Mouse (Mus musculus): ENCODE data around the gene Unc5b.

The Unc5b gene

DNA sequence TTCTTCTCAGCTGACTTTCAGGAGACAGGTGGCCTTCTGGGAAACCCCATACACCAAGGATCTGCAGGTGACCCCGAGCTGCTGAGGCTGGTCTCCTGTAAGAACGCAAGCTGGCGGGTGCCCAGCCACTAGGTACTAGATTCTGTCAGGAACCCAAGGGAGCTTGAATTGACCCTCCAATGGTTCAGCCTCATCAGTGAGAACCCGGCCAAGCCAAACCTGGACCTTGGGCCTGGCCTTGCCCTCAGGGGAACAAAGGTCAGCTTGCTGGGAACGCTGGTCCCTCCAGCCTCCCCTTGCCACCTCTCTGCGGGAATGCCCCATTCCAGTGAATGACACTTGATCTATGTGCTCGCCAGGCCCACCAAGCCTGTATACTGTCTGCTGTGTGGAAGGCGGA, 97.9 kb downstream of the Unc5b start:
- CTCF ChIA-PET: interaction anchor here in 2 of 4 experiments (0.6 to 0.7 kb wide), 3 partner anchors 318 to 472 kb away, joined by 3 to 6 read pairs (median 4); no protein-coding TSS in a partner anchor
- POLR2A ChIA-PET: interaction anchor here (0.6 to 1.2 kb wide), 6 partner anchors 10 to 95 kb away, joined by 3 to 6 read pairs (median 3); partner anchors contain the start of gene Slc29a3 (in 1 of the 4)

DNA sequence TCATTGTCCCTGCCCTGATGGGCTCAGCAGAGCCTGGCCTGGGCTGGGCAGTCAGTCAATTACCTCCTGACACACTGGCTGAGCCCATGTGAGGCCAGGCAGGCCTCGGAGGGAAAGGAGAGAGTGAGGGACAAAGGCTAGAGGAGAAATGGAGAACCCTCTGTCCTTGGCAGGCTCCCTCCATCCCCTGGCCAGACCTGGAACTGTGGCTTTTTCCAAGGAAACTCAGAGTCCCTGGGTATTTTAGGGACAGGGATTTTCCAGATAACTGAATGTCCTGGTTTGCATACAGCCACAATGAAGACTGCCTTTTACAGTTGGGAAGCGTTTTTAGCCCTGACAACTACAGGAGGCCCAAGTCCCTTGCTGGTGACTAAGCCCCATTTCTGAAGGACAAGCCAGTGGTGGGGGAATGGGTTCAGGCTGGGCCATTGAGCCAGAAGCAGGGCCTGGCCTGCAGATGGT, 99.0 kb downstream of the Unc5b start:
- CTCF ChIA-PET: no interaction called here
- POLR2A ChIA-PET: interaction anchor here in 1 of 4 experiments (1.0 kb wide), 1 partner anchor 20 kb away, joined by 5 read pairs; the partner anchor contains the start of gene Slc29a3

DNA sequence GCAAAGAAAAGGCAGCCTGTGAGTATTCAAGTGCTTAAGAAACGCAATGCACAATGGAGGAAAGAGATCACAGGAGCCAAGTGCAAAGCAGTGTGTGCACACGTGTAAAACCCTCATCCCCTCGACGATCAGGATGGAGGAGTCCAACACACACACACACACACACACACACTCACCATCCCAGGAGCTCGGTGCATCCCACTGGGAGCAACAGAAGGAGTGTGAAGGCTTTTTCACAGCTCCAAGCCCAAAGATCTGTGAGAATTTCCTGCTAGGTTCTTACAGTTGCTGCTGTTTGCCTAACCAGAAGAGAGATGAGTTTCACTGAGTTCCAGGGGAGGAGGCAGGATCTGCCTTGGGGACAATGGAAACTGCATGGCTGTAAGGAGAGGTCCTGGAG, 99.6 kb downstream of the Unc5b start:
- POLR2A ChIA-PET: no interaction called here
- CTCF ChIA-PET: interaction anchor here in 1 of 4 experiments (0.6 kb wide), 1 partner anchor 60 kb away, joined by 3 read pairs; no protein-coding TSS in a partner anchor

DNA sequence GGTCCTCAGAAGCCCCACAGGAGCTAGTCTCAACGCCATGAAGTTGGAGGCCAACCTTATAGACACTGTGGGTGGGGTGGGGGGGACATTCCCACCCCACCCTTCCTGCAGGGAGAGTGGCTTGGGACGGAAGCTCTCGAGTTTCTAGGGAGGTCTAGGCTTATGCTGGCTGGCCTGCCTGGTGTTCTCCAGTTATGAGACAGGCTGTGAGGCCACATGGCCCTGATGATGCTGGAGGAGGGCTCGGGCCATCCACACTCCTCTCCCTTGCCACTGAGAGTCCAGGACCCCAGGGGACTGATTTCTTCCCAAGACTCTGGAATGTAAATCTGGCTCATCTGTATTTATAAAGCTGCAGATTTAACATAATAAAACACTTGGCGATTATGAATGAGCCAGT, 104.1 kb downstream of the Unc5b start:
- ChIA-PET POLR2A (interaction anchor here in 3 of 4 experiments (0.6 to 4.9 kb wide), 13 partner anchors 11 to 1686 kb away, joined by 3 to 21 read pairs (median 3); partner anchors contain the start of gene Slc29a3 (in 3 of the 3)), CTCF (interaction anchor here (0.6 to 4.4 kb wide), 7 partner anchors 26 to 612 kb away, joined by 3 to 31 read pairs (median 4); partner anchors contain the start of gene Slc29a3 (in 1 of the 4))

DNA sequence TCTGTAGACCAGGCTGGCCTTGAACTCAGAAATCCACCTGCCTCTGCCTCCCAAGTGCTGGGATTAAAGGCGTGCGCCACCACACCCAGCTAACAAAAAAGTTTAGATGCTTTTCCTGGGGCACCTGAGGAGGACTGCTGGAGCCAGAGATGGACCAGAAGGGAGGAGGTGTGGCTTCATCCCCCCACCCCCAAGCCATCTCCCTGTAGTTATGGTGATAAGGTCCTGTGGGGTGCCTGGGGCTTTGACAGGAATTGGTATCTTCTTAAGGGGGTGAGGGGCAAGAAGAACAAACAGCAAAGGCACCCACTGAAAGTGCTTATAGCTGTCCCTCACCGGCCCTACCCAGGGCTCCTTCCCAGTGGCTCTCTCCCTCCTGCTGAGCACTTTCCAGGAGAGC, 104.5 kb downstream of the Unc5b start:
- POLR2A ChIA-PET: interaction anchor here in 3 of 4 experiments (0.6 to 4.9 kb wide), 12 partner anchors 10 to 1686 kb away, joined by 3 to 21 read pairs (median 4); partner anchors contain the start of gene Slc29a3 (in 3 of the 3)
- CTCF ChIA-PET: interaction anchor here (0.6 to 4.4 kb wide), 5 partner anchors 26 to 612 kb away, joined by 3 to 31 read pairs (median 4); partner anchors contain the start of gene Slc29a3 (in 1 of the 4)

DNA sequence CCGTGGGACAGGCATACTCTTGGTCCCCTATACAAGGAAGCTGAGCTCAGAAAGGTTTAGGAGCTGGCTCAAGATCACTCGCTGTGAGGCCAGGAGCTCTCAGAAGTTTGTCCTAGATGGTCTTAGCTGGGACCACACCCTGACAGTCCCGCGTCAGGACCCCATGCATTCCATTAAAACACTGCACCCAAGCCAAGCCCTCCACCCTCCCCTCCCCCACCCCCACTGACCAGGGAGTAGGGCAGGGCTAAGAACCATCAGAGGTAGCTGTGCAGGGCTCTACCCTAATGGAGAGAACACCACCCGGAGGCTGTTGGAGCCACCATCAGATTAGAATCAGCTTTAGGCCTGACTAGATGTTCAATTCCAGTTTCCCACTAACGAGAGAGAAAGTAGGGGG, 106.9 kb downstream of the Unc5b start:
- ChIA-PET CTCF (interaction anchor here (0.6 to 4.4 kb wide), 10 partner anchors 11 to 424 kb away, joined by 3 to 31 read pairs (median 4); partner anchors contain the start of gene Slc29a3 (in 1 of the 4)), POLR2A (interaction anchor here in 3 of 4 experiments (0.5 to 4.9 kb wide), 12 partner anchors 12 to 277 kb away, joined by 3 to 21 read pairs (median 4); partner anchors contain the start of gene Slc29a3 (in 3 of the 3))

DNA sequence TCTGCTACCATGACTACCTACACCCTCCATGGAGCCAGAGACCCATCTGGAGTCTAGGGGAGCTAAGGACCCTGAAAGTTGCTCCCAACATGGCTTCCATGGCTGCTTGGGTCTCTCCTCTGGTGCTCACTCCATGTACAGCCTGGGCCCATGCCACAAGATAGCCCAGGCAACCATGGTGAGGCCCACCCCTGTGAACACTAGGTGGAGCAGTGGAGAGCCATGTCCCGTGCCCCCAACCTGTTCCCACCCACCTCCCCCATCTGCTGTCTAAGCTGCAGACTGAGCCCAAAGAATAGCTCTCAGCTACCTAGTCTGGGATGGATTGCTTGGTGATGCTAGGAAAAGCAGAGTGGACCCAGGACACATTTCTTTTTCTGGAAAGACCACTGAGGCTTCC, 108.0 kb downstream of the Unc5b start:
- POLR2A ChIA-PET: interaction anchor here (0.6 to 4.9 kb wide), 18 partner anchors 10 to 1559 kb away, joined by 3 to 21 read pairs (median 3); partner anchors contain the start of gene Slc29a3 (in 4 of the 4)
- CTCF ChIA-PET: interaction anchor here (0.6 to 4.4 kb wide), 28 partner anchors 11 to 1272 kb away, joined by 3 to 31 read pairs (median 4); partner anchors contain the start of gene Slc29a3 (in 2 of the 4)

DNA sequence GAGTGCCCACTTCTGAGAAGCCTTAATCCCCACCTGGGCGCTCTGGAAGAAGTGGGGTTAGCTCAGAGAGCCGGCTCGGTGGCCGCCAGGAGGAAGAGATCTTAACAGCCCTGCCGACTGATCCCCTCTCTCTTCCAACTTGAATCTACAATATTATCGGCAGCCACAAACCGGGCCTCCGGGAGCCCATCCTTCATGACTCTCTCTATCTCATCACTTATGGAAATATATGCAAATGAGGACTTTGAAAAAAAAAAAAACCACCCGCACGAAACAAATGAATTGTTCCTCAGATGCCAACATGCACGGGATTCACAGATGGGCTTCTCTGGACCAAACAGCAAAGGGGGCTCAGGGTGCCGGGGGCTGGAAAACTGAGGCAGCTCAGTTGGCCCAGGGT, 109.7 kb downstream of the Unc5b start:
- ChIA-PET POLR2A (interaction anchor here in 2 of 4 experiments (0.7 to 1.6 kb wide), 2 partner anchors 72 to 661 kb away, joined by 3 to 4 read pairs; partner anchors contain the start of gene Pald1 (in 1 of the 2)), CTCF (interaction anchor here in 3 of 4 experiments (0.6 to 1.6 kb wide), 4 partner anchors 38 to 1466 kb away, joined by 3 to 6 read pairs (median 3); no protein-coding TSS in a partner anchor)

DNA sequence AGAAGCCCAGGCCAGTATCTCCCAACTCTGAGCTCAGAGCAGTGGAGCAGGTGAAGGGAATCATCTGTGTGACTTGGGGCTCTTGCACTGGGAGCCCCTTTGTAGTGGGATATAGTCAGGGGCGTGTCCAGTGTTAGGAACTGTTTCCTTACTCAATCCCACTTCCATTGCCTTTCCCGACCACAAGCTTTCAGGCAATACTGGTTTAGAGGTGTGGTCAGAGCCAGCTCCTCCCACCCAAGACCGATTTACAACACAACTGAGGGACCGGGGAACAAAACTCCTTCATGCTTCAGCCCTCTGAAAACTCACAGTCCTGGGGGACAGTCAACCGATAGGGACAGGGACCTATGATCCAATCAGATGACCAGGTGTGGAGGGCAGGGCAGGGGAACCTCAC, 110.9 kb downstream of the Unc5b start:
- CTCF ChIA-PET: interaction anchor here in 3 of 4 experiments (0.6 to 1.6 kb wide), 6 partner anchors 24 to 428 kb away, joined by 3 to 8 read pairs (median 4); partner anchors contain the start of genes Cdh23 (in 1 of the 3) and Slc29a3 (in 1 of the 3)
- POLR2A ChIA-PET: interaction anchor here in 2 of 4 experiments (0.6 to 1.6 kb wide), 6 partner anchors 8 to 767 kb away, joined by 3 to 6 read pairs (median 3); no protein-coding TSS in a partner anchor

DNA sequence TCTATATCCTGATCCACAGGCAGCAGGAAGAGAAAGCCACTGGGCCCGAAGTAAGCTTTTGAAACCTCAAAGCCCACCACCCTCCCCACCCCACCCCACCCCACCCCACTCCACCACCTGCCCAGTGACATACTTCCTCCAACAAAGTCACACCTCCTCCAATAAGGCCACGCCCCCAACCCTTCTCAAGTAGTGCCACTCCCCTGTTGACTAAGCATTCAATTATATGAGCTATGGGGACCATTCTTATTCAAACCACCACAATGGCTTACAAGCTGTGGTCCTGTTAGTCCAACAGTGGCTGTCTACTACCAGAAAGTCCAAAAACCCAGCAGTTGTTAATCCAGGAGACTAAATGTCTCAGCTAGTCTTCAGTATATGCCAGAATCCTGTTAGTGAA, 112.9 kb downstream of the Unc5b start:
- CTCF ChIA-PET: interaction anchor here in 1 of 4 experiments (1.1 kb wide), 1 partner anchor 41 kb away, joined by 4 read pairs; no protein-coding TSS in a partner anchor

DNA sequence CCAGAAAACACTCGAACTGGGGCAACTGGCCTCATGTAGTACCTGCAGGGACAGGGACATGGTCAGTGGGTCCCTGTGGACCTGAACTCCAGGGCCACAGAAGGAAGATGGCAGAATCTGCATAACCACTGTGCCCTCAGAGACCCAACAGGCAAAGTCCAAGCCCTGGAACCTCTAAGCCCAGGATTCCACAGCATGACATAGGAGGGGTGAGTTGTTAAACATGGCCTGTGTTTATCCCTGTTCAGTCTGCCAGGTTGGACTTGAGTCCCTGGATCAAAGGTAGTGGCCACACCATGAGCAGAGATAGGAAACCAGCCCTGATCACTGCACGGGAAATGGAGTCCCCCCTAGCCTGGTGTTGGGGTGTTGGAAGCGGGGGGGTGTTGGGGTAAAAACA, 114.9 kb downstream of the Unc5b start:
- POLR2A ChIA-PET: no interaction called here
- CTCF ChIA-PET: interaction anchor here in 1 of 4 experiments (0.8 kb wide), 1 partner anchor 44 kb away, joined by 3 read pairs; no protein-coding TSS in a partner anchor

More for the DNA sequence above, 112.9 kb downstream of the Unc5b start:
- POLR2A ChIA-PET: interaction anchor here in 3 of 4 experiments (0.5 to 1.1 kb wide), 6 partner anchors 9 to 788 kb away, joined by 3 to 4 read pairs (median 4); partner anchors contain the start of gene Slc29a3 (in 2 of the 3)

Data from embryonic stem cell, embryonic (primary cell).